Mouse (Mus musculus) intestine, embryonic 15.5 days (tissue): ENCODE results near the gene Fkbp8. TPM values are rescaled to one million over a fixed set of nuclear protein-coding genes. Genes with fewer than 3 reads are reported as not detected.
A peak's percentile ranks its signal among the peaks of the same experiment; 100 is the strongest.
"Not testable (repeated sequence)": the region's sequence is repeated elsewhere in the genome, so short reads cannot be mapped to it uniquely, and the experiment has no call there.

Experiments
- ATAC-seq: fragments of 200-750 bp; cut with Nextera tagmentation; 2 replicates; pipeline ENCODE4 v1.8.0; 2017; ENCODE audit warnings: moderate TSS enrichment, moderate library complexity
- H3K27ac ChIP-seq: fragments of 300-500 bp; sonication (generic); 2 replicates; pipeline ENCODE4 v1.5.1; 2015; ENCODE audit warnings: mild to moderate bottlenecking, inconsistent platforms
- H3K27me3 ChIP-seq: fragments of 300-500 bp; sonication (generic); replicated peaks from 2 replicates; pipeline ENCODE4 v1.6.1; 2015; ENCODE audit warnings: inconsistent platforms
- H3K36me3 ChIP-seq: fragments of 300-500 bp; sonication (generic); 2 replicates; pipeline ENCODE4 v1.6.1; 2015; ENCODE audit warnings: inconsistent platforms
- H3K4me1 ChIP-seq: fragments of 300-500 bp; sonication (generic); replicated peaks from 2 replicates; pipeline ENCODE4 v1.6.1; 2015; ENCODE audit warnings: inconsistent platforms
- H3K4me2 ChIP-seq: fragments of 300-500 bp; sonication (generic); replicated peaks from 2 replicates; pipeline ENCODE4 v1.6.1; 2015; ENCODE audit warnings: mild to moderate bottlenecking, inconsistent platforms
- H3K4me3 ChIP-seq: fragments of 300-500 bp; sonication (generic); replicated peaks from 2 replicates; pipeline ENCODE4 v1.5.1; 2015; ENCODE audit warnings: inconsistent platforms
- H3K9ac ChIP-seq: fragments of 300-500 bp; sonication (generic); 2 replicates; pipeline ENCODE4 v1.6.1; 2015; ENCODE audit warnings: inconsistent platforms
- H3K9me3 ChIP-seq: fragments of 300-500 bp; sonication (generic); 2 replicates; pipeline ENCODE4 v1.6.1; 2016; ENCODE audit warnings: inconsistent platforms
- WGBS: fragments of 180-500 bp; shearing (Covaris S2); methylation state at CpG from one replicate; pipeline ENCODE4 v1.1.7; 2015; 5-methylcytosine and 5-hydroxymethylcytosine counted together
- polyA plus RNA-seq: library from polyadenylated mRNA; unstranded; fragments of >200 nt; fragmentation: Nextera tagmentation; extraction: Ambion mirVana; gene quantifications from 2 replicates; pipeline ENCODE4 v1.2.1, GENCODE M21; 2015

Fkbp8 gene
- polyA plus RNA-seq, 1 experiment from 2014 or later = 277 TPM

DNA sequence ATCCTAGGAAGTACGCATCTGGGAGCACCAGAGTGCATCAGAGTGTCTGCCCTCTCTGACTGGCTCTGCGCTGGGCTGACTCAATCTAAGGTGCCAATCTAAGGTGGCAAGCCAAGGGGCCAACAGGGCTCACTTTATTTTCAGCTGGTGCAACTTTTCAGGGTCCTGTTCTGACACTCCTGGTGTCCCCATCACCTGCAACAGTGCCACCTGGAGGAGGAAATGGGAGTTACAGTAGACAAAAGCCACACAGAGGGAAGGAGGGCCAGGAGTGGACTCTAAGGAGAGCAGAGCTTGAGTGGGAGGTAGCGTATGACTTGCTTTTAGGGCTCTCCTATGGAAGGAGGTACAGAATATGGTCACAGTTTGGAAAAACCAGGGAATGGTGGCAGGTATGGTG is 22.7 kb upstream of the Fkbp8 start:
- Histone ChIP-seq H3K9ac (no peak overlapping the region), H3K27me3 (peaks cover 38% of the 10 kb centered on the region), H3K27ac (no peak overlapping the region), H3K36me3 (peaks cover 13% of the 10 kb centered on the region), H3K4me2 (no peak overlapping the region), H3K4me1 (peaks cover 62% of the 10 kb centered on the region), H3K4me3 (no peak overlapping the region), H3K9me3 (no peaks in the 10 kb centered on the region)
- 78% methylated on average over 3 of the region's 3 CpGs for WGBS
- ATAC-seq = no peak

- peak overlapping the region; percentile 73 for H3K4me3 ChIP-seq
- peak overlapping the region; percentile 93 for H3K9ac ChIP-seq
- ATAC-seq = no peak
- peak overlapping the region; percentile 96 for H3K27ac ChIP-seq
- 34% methylated on average over 32 of the region's 32 CpGs for WGBS
- peaks cover 58% of the 10 kb centered on the region for H3K4me1 ChIP-seq
- H3K4me2 ChIP-seq = peak overlapping the region; percentile 92
- H3K27me3 ChIP-seq = peaks cover 29% of the 10 kb centered on the region
- H3K9me3 ChIP-seq = no peaks in the 10 kb centered on the region
- peaks cover 13% of the 10 kb centered on the region for H3K36me3 ChIP-seq
Measured at GRCm38 (mm10) chr8:70505698-70506327, 21.7 kb upstream of the Fkbp8 start.

DNA sequence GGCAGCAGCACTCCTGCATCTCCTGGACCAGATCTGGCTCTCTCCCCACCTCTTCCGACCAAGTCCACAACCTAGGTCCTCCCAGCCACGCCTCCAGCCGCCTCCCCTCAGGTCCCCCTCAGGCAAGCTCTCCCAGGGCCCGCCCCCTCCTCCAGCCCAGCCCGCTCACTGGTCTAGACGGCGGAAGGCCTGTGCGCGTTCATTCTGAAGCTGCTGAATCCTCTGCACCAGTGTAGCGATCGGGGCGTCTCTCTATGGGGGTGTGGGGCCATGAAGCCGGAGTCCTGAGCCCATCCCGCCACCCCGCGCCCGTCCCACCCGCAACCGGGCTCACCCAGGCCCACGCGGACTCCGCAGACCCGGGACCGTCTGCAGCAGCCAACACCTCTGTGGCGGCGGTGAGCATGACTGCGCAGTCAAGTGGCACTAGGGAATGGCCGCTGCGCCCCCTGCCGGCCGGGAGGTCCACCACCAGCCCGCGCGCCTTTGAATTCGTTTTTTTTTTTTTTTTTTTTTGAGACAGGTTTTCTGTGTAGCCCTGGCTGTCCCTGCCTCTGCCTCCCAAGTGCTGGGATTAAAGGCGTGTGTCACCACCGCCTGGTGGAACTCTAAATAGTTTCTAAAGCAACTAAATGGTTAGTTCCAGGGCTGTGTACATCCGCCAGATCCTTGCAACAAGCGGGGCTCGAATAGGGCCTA is 21.0 kb upstream of the Fkbp8 start, which contains the start of gene Rex1bd:
TSS of gene Rex1bd (minus strand) at position 425 of the 699 bp plus-strand sequence.
- ATAC-seq = peak; percentile 88
- Histone ChIP-seq H3K9ac (peak within 1 kb of the TSS; percentile 93), H3K4me1 (peaks cover 54% of the 10 kb centered on the region), H3K27ac (peak within 1 kb of the TSS; percentile 96), H3K4me3 (peak within 1 kb of the TSS; percentile 73), H3K27me3 (peaks cover 23% of the 10 kb centered on the region), H3K9me3 (no peaks in the 10 kb centered on the region), H3K4me2 (peak within 1 kb of the TSS; percentile 92), H3K36me3 (peaks cover 13% of the 10 kb centered on the region)
- 2% methylated on average over 40 of the region's 40 CpGs for WGBS

DNA sequence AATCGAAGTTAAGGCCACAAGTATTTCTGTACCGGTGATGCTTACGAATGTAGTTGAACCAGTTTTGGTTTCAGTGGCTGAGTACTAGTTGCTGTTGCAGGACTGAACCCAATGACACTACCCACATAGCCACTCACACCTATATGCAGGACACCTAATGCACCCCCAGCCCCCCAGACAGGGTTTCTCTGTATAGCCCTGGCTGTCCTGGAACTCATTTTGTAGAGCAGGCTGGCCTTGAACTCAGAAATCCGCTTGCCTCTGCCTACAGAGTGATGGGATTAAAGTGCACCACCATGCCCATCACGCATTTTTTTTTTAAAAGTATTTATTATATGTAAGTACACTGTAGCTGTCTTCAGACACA is 20.5 kb upstream of the Fkbp8 start:
- Histone ChIP-seq H3K4me2 (no peak overlapping the region; the same call in 1 of the 2 replicates), H3K27ac (peak overlapping the region; percentile 20; the same call in 1 of the 2 replicates), H3K4me1 (peaks cover 55% of the 10 kb centered on the region), H3K9ac (no peak overlapping the region), H3K27me3 (peaks cover 17% of the 10 kb centered on the region), H3K36me3 (peaks cover 13% of the 10 kb centered on the region), H3K9me3 (no peaks in the 10 kb centered on the region), H3K4me3 (no peak overlapping the region)
- WGBS = 53% methylated on average over 5 of the region's 5 CpGs
- no peak for ATAC-seq

DNA sequence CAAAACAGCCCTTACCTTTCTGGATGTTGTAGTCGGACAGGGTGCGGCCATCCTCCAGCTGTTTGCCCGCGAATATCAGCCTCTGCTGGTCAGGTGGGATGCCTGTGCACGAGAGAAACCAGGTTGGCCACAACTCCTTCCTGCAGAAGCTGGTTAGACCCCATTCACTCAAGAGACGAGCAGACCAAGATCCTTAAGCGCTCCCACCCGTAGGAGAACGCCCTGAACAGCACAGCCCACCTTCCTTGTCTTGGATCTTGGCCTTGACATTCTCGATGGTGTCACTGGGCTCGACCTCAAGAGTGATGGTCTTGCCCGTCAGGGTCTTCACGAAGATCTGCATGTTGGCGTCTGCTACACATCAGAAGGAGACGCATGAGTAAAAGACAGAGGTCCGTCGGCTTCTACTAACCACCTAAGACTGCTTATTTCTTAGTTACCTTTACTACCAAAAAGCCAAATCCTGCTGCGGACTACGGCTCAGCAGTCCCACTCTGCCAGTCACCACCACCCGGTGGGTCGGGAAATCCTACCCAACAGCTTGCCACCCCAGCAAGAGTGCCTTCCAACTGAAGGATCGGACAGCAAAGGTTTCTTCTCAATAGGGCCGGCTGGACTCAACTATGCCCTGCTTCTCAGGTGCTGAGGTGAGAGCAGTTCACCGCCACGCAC is 18.1 kb upstream of the Fkbp8 start:
- Histone ChIP-seq H3K4me1 (peaks cover 43% of the 10 kb centered on the region), H3K9me3 (no peaks in the 10 kb centered on the region), H3K27me3 (no peaks in the 10 kb centered on the region), H3K27ac (peak overlapping the region; percentile 98), H3K36me3 (peaks cover 22% of the 10 kb centered on the region), H3K4me2 (peak overlapping the region; percentile 79), H3K9ac (peak overlapping the region; percentile 99), H3K4me3 (peak overlapping the region; percentile 97)
- 8% methylated on average over 25 of the region's 25 CpGs for WGBS
- no peak for ATAC-seq

- peak within 1 kb of the TSS; percentile 97 for H3K4me3 ChIP-seq
Measured at GRCm38 (mm10) chr8:70510228-70510915, 17.2 kb upstream of the Fkbp8 start, which contains the start of gene Uba52. Gene Uba52, minus strand, starts transcription at chr8:70510801.

GRCm38 (mm10) chr8:70511174-70511573 is 16.4 kb upstream of the Fkbp8 start:
- peak overlapping the region; percentile 79 for H3K4me2 ChIP-seq
- not testable (repeated sequence) for H3K9ac ChIP-seq, H3K9me3 ChIP-seq, ATAC-seq, H3K27me3 ChIP-seq
- WGBS = 75% methylated on average over 6 of the region's 6 CpGs
- H3K36me3 ChIP-seq = peaks cover 22% of the 10 kb centered on the region
- H3K27ac ChIP-seq = 0 out of 2 replicates have a peak overlapping the region, but pooled peaks have one; percentile 10
- H3K4me3 ChIP-seq = peak overlapping the region; percentile 97
- peaks cover 26% of the 10 kb centered on the region for H3K4me1 ChIP-seq

More at GRCm38 (mm10) chr8:70510228-70510915, 17.2 kb upstream of the Fkbp8 start, which contains the start of gene Uba52:
- peak within 1 kb of the TSS; percentile 79 for H3K4me2 ChIP-seq
- under 1% methylated on average over 74 of the region's 74 CpGs for WGBS
- peaks cover 34% of the 10 kb centered on the region for H3K4me1 ChIP-seq
- peak; percentile 86 for ATAC-seq
- peak within 1 kb of the TSS; percentile 99 for H3K9ac ChIP-seq
- H3K36me3 ChIP-seq = peaks cover 22% of the 10 kb centered on the region
- H3K9me3 ChIP-seq = no peaks in the 10 kb centered on the region
- peak within 1 kb of the TSS; percentile 98 for H3K27ac ChIP-seq
- no peaks in the 10 kb centered on the region for H3K27me3 ChIP-seq

- no peak overlapping the region for H3K4me3 ChIP-seq
- no peak overlapping the region for H3K27ac ChIP-seq
- H3K9ac ChIP-seq = no peak overlapping the region
- WGBS = 98% methylated on average over 2 of the region's 2 CpGs
- H3K36me3 ChIP-seq = peaks cover 25% of the 10 kb centered on the region
- ATAC-seq = no peak
- H3K27me3 ChIP-seq = no peaks in the 10 kb centered on the region
- H3K4me1 ChIP-seq = peaks cover 26% of the 10 kb centered on the region
- no peaks in the 10 kb centered on the region for H3K9me3 ChIP-seq
- no peak overlapping the region for H3K4me2 ChIP-seq
Measured at GRCm38 (mm10) chr8:70511770-70512169, 15.8 kb upstream of the Fkbp8 start.

DNA sequence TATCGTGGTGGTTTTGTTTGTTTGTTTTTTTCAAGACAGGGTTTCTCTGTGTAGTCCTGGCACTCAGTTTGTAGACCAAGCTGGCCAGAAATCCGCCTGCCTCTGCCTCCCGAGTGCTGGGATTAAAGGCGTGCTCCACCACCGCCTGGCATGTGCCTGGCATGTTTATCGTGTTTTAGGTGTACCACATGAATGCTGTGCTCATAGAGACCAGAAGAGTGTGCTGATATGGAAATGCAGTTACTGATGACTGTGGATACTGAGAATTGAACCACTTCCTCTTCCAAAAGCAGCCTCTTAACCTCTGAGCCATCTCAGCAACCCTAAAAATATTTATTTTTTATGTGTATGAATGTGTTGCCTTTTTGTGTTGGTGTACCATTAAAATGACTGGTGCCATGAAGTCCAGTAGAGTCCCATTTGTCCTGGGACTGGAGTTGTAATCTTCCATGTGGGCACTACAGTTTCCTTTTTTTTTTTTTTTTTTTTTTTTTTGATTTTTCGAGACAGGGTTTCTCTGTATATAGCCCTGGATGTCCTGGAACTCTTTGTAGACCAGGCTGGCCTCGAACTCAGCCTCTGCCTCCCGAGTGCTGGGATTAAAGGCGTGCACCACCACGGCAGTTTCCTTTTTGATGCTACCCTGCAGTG is 15.1 kb upstream of the Fkbp8 start:
- no peak overlapping the region for H3K9ac ChIP-seq
- no peak overlapping the region for H3K4me2 ChIP-seq
- no peak overlapping the region for H3K27ac ChIP-seq
- peaks cover 26% of the 10 kb centered on the region for H3K4me1 ChIP-seq
- no peak for ATAC-seq
- H3K27me3 ChIP-seq = no peaks in the 10 kb centered on the region
- H3K4me3 ChIP-seq = no peak overlapping the region
- no peaks in the 10 kb centered on the region for H3K9me3 ChIP-seq
- 92% methylated on average over 11 of the region's 11 CpGs for WGBS
- H3K36me3 ChIP-seq = peaks cover 24% of the 10 kb centered on the region

DNA sequence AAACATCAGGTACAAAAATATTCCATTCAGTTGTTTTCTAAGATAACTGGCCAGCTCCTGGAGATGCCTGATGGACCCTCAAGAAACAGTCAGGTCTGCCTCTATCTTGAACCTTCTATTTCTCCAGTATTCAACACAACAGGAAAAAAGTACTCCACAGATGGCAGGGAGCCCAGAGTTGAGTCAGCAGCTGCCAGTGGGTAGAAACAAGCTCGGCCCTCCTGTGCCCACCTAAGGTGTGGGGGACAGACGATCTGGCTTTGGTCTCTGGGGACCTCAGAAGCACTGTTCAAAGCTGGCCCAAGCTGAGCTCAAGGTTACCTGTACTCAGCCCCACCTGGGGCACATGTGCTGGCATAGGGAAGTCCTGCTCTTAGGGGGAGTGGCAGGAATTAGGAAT is 14.1 kb upstream of the Fkbp8 start:
- Histone ChIP-seq H3K9me3 (no peaks in the 10 kb centered on the region), H3K4me3 (no peak overlapping the region), H3K4me2 (no peak overlapping the region), H3K27ac (no peak overlapping the region), H3K4me1 (peaks cover 21% of the 10 kb centered on the region), H3K27me3 (no peaks in the 10 kb centered on the region), H3K9ac (no peak overlapping the region), H3K36me3 (peaks cover 17% of the 10 kb centered on the region; the same call in 1 of the 2 replicates)
- WGBS = 56% methylated on average over 2 of the region's 2 CpGs
- no peak for ATAC-seq

DNA sequence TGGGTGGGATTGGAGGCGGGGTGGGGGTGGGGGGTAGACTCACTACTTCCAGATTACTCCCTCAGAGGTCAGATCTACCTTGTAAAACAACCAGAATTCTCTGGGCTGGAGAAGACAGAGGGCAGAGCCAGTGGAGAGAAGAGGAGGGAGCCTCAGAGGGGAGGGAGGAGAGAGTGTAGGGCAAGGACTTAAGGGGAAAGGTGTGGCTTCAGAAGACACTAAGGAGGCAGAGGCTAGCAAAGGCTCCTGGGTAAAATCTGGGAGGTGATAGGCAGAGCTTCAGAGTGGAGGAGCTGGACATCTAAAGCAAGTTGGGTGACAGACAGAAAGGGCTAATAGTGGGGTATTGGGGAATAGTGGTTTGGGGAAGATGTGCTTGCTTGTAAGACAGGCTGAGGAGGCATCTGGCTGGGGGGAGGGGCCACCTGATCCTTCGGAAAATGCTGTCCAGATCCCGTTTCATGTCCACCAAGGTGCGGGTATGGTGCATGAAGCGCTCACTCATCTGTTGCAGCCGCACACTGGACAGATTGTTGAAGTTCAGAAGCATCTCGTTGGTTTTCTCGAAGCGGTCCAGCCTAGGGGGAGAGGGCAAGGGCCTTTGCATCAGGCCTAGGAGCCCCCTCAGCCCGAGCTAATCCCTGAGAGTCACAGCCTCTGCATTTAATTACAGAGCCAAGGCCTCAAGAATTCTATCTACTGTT is 9.4 kb upstream of the Fkbp8 start:
- WGBS = 76% methylated on average over 10 of the region's 10 CpGs
- Histone ChIP-seq H3K27ac (no peak overlapping the region), H3K4me1 (peaks cover 10% of the 10 kb centered on the region; the same call in 1 of the 2 replicates), H3K4me2 (no peak overlapping the region), H3K27me3 (no peaks in the 10 kb centered on the region), H3K4me3 (no peak overlapping the region), H3K9ac (no peak overlapping the region), H3K36me3 (peaks cover 13% of the 10 kb centered on the region; the same call in 1 of the 2 replicates), H3K9me3 (no peaks in the 10 kb centered on the region)
- no peak for ATAC-seq
